Mouse (Mus musculus) hindlimb bud, embryonic 11.5 days (tissue): ENCODE measurements at regions not wholly inside any gene's neighbourhood (a gene's known extent, or its start where the extent isn't known, plus 50 kb on each side); places are given as distances from the start of the nearest gene placed in this dataset.

ENCODE experiments used
- DNase-seq: peaks from one replicate; pipeline ENCODE4 v3.0.0-alpha.2; 2012; ENCODE audit warnings: low read depth, low spot score; ENCODE audit errors: extremely low spot score

DNA sequence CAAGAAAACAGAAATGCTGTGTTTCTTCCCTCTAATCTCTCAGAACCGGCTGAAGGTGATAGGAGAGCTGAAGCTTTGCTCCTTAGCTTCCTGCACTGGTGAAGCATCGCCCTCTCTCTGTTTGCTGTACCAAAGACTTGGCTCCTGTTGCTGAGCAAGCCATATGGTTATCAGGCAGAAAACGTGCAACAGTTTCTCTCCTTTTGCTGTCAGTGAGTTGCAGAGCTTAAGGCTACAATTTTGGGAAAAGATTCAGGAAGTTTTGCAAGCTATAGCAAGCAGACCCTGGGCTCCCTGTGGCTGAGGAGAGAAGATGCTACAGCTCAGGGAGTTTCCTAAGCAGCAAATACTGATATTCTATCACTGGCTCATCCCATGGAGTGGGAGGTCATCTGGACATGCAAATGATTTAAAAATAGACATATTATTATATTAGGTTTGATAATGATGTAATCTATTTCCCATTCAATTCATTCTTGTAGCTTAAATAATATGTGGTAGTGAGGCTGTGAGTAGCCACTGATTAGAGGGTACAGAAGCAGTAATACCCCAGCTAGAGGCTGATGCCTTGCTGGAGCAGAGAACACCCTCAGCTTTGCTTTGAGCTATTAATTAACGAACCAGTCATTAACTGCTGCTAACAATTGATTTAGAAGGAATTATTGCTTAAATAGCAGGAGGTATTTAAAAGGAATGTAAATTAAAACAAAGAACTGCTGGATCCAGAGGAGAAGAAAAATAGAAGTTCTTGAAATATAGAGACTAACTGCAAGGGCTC is 240.1 kb upstream of the Emcn start:
- no peak for DNase-seq

DNA sequence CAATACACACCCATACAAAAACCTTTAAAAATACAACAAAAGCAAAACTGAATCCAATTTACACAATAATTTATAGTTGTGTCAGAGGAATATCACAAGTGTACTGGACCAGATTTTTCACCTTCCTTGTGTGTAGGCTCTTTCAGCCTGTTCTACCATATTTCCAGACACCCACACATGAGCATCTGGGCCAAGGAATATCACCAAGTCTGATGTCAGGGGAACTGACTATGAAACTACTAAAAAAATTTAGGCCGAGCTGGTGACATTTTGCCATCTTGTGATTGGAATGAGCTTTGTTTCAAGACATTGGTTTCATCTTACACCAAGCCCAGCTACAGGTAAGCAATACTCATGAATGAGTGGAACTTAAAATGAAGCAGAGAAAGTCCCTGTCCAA is 234.9 kb upstream of the Emcn start:
- DNase-seq = no peak

DNA sequence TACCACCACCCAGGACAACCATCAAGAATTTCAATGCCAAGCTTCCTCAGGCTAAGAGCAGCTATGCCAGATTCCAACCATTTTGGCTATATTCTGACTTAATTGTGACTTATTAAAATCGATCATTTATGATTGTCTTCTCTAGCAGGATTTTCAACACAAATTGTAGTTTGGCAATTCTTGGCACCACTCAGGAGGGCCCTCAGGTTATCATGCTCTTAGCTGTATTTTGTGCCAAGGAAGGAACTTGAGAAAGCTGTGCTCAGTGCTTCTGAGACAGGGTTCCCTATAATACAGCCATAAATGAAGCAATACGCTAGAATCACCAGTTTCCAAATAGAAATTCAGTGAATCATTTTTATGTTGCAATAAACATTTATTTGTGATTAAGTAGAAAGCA is 232.7 kb upstream of the Emcn start:
- DNase-seq = no peak

DNA sequence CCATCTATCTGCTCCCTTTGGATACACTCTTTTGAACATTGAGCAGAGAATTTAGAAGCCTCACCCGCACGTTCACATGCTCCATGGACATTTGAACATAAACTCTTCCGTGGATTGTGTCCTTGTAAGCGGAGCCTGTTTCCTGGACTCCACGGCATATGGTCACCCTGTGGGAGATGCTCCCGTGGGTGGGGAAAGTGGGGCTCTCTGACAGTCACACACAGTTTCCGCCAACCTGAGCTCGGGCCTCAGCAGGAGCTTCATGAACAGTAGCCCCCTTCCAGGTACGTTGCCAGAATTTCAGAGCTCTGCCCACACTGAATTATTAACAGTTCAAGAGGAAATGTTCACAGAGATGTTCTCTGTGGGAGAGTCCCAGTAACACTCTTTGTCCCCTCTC is 231.1 kb upstream of the Emcn start:
- DNase-seq = no peak

DNA sequence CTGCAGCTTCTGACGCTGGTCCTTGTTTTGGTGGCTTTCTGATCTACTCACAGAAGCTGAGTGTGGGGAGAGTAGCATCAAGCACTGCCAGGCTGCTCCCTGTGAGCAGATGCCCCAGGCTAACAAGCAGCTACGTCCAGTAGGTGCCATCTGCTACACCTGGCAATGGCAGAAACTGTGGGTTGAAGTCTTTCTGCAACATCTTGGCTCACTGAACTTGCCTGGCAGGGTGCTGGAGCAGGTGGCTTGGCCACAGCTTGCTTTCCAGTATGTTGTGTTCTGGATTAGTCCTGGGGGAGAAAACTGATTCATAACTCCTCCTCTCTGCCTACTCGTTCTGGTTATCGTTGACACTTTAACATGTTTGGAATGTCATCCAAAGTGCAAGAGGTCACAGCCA is 230.4 kb upstream of the Emcn start:
- no peak for DNase-seq

DNA sequence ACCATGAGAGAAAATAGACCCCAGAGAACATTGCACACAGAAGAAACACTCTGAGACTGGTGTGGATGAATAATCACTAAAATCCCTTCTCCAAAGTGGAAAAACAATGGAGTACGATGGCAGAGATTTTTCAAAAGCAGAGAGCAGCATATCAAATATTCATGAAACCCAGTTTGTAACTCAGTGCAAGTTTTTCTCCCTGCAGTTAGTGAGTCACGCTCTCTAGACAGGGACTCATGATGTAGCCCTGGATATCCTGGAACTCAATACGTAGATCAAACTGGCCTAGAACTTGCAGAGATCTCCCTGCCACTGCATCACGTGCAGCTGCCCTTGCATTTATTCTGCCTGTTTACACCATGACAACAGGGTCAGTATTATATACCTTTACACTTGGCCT is 210.9 kb upstream of the Emcn start:
- no peak for DNase-seq

DNA sequence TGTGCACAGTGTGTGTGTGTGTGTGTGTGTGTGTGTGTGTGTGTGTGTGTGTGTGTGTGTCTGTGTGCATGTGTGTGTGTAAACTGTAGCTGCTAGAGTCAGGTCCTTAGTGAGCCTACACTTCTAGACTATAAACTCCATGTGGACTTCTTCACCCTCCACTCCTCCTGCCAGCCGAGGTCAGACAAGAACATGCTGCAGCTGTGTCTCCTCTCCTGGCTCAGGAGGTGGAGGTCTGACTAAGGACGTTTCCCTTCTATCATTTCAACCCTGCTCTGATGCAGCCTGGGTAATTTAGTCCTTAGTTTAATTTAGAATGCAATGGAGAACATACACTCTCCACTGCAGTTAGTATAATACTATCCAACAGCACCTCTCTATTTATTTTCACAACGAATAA is 198.8 kb upstream of the Emcn start:
- no peak for DNase-seq

DNA sequence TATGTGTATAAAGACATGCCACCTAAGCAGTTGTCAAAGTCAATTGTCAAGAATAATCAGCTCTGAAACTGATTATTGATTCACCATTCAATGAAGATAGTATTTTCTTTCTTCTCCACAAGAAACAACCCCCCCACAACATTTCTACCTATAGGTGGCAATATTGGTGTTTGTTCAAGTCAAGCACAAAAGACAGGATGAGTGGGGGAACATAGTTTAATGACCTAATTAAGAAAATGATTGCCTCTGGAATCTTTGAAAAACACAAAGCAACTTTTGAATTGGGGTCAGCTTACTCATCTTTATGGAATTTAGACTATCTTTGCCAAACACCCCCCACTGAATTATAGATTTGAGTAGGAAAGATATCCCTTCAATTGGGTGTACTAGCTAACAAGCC is 194.8 kb upstream of the Emcn start:
- no peak for DNase-seq

DNA sequence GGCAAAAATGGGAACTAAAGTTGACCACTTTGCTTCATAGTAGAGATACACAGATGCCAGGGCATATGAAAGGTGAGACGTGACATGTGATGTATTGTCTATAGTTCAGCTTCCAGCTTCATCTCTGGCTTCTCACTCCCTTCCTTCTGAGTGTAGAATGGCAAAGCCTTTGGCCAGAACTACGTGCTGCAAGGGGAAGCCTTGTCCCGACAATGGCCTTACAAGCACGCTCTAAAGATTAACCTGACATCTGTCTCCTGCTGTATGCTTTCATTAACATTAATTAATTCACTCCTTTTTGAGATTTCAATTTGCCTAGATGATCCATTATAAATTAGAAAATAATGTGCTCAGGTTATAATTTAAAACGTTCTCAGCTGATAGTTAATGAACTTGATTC is 193.5 kb upstream of the Emcn start:
- no peak for DNase-seq

DNA sequence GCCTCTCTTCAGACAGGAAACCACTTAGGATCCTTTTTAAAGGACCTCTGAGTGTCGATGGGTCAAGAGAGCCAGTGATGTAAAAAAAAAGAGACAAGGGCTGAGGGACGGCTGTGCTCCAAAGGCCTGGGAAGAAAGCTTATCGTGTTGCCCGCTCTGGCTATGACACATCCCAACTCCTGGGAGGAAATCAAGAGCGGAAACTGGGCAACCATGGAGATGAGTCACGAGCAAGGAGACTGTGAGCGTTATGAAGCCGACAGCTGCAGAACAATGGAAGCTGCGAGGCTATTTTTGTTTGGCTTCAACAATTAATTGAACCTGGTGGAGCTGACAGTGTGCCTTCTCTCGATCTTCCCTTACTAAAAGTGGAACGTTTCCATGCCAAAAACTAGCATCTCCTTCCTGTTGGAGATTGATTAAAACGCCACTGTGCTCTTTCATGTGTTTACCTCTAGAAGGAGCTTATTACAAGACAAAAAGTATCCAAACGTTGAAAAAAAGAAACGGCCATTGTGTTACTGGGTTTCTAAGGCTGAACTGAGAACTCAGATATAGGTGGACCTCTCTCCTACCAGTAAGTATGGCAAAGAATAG is 190.4 kb upstream of the Emcn start:
- DNase-seq = no peak

DNA sequence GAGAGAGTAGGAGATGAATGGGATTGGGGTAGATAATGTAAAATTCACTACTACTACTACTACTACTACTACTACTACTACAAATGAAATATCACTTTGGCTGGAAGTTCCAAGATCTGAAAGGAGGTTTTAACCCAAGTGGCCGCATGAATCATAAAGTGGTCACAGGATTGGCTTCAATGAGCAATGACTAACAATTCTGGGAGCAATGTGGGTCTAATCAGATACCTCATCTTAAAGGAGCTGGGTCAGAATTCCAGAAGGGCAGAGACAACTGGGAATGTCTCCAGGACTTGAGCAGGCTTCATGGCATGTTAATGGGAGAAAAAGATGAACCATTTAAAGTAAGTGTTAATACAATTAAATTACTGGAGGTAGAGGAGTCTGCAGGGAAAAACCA is 189.4 kb upstream of the Emcn start:
- DNase-seq = no peak

DNA sequence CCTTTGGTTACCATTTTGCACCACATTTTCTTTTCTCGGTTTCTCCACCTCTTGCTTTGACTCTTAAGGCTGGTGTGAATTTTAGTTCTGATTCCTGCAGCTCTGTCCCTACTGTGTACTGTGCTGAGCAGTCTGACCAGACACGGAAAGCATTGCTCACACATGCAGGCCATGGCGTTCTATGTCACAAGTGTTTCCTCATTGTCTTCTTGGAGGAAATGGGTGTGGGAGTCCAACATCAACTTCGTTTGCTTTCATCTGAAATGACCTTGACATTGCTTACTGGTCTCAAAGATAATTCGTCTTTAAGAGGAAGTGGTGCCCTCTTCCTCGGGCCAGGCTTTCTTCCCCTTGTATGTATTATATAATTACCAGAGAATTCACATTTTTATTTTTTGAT is 187.6 kb upstream of the Emcn start:
- no peak for DNase-seq

DNA sequence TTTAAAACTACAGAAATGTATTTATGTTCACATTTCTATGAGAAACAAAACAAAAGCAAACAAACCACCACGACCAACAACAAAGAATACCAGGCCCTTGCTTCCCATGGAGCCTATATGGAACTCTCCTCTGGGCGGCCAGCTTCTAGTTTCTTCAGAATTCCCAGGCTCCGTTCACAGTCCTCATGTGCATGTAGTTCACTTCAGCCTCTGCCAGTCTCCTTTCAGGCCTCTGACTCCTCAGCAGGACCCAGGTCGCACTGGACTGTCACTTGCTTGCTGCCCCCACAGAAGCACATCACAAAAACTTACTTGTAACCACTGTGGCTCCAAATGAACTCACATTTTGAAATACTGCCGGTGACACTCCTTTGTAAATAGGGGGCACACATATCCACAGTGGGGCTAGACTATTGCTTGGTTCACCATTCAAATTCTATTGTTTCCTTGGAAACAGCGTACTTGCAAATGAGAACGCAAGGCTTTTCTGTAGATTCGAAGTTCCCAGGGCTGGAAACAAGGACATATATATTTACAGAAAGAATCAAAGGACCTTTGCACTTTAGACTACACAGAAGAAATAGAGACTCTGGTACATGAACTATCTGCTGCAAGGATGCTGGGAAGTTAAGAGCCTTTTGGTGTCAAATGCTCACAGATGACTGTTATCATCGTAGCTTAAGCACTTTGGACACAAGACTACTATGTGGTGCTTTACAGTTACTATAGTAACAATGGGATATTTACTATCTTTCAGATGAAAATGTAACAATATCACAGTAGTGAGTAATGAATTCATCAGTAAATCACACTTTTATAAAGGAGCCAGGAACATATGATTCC is 186.4 kb upstream of the Emcn start:
- no peak for DNase-seq

DNA sequence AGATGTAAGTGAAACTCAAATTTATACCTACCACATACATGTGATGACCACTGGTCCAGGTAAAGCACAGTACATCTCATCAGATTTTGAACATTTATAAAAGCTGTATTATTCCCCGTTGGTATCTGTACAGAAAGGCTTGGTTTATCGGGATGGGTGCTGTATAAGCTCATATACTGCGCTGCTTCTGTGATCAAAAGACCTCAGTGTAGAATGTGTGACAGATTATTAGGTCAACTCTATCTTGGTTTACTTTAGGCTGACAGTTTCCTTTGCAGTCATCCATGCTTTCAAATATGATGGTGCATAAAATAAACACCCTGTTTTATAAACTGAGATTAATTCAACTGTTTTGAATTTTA is 185.8 kb upstream of the Emcn start:
- DNase-seq = no peak

DNA sequence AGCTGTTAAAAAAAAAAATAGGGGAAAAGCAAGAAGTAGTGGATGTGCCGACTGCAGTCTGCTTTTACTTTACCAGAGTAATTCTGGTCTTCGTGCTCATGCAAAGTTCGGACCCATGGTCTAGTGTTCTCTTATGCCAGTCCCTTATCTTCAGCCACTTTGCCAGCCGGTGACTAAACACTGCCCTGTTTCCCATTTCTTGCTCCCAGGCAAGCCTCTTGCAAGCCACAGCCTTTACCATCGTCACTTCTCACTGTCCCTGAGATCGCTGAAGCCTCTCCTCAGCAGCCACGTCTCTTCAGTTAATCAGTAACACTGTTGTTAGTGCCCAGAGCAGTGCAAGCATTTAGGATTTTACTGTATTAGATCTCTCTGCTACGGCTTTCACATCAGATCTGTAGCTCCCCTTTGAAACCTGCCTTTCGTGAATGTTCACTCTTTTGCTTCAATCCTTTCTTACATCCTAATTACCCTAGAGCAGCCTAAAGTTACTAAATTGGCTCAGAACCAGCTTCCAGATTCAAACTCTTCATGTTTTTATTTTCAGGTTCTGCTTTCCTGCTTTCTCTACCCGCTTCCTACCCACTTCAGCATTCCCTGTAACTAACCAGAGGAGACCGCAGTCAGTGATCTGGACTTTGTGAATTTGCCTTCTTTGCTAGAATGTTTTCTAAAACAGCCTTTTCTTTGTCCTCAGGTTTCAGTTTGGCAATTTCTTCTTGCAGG is 184.5 kb upstream of the Emcn start:
- DNase-seq = no peak

DNA sequence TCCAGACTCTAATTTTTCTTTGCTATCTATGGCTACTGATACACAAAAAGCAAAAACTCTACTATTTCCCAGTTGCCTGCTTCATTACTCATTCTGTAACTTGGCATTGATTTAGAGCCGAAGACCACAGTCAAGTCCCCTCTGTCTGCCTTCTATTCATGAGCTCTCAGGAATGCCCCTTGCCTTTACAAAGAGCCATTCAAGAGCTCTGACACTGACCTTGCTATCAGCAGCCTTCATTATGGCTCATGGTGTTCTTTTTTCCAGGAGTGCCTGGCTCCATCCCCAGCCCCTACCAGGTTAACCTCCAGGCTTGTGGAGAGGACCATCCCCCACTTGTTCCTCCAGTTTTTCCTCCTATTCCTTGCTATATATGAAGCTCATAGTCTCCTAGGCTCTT is 151.8 kb upstream of the Emcn start:
- no peak for DNase-seq

DNA sequence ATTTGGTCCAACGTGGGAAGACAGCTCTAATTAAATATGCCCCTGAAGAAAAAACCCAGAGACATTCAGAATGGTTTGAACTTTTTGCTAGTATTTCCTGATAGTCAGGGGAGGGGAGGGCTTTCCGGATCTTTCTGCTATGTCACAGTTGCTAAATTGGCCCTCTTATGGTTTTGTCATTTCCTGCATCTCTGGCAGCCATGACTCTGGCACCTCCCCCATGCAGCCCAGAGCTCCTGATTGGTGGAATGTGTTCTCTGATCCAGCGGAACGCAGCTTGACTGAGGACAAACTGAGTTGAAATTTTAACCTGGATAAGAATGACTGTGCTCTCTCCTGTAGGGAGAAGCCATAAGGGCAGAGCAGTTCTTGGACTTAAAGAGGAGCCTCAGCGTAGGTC is 150.4 kb upstream of the Emcn start:
- no peak for DNase-seq

DNA sequence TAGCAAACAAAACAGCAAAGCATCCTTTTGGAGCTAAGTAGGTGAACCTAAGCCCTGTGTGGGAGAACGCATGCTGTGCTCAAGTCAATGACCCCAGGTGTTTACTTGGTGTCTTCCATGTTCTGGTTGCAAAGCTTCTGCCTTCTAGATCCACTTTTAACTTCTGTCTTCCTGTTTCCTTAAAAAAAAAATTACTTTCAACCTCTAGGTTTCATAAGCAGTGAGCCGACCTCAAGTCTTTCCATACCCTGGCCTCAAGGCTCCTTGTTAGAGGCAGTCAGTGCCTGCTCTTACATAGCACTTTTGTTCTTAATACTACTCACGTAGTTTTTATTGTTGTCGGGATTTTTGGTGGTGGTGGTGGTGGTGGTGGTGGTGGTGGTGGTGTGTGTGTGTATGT is 149.9 kb upstream of the Emcn start:
- DNase-seq = no peak

DNA sequence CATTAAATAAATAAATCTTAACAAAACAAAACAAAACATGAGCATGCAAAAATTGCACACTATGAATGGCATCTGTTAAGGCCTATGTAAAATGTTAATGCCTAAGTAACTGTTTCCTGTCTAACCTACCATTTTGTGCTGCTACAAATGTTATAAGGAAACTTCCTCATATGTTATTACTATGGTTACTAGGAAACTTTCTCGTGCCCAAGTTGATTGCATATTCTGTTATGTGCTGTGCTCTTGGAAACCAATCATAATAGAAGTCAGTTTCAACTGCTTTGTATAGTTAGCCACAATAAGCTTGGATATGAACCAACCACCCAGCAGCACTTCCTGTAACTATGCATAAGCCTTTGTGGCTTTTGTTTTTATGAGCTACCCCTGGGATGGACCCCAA is 147.0 kb upstream of the Emcn start:
- DNase-seq = no peak

DNA sequence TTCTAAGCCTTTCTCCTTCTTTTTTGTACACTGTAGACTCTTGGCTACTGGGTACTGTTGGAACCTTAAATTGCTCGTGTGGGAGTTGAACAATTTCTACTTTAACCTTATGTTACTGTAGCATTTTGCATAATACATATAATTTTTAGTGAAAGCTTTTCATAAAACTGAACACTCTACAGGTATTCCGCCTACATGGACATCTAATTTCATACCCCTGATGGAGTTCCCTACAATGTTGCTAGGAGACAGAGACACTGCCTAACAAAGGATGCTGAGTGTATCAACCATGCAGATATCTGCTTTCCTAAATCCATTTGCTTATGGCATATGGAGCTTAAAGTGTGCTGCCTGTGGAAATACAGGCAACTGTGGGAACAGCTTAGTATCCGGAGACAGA is 129.2 kb upstream of the Emcn start:
- DNase-seq = no peak

DNA sequence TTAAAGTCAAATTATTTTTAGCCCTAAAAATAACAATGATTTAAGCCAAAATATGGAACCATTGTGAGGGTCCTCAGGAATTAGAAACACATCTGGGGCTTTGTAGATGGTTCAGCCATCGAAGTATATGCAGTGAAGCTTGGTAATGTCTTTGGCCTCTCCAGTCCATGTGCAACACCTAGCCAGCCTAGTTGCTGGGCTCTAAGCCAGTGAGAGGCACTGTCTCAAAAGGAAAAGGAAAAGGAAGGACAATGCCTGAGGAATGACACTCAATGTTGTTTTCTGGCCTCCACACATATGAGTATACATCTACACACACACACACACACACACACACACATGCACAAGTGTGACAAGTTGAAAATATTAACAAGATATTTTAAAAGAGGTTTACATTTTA is 124.8 kb upstream of the Emcn start:
- DNase-seq = no peak

DNA sequence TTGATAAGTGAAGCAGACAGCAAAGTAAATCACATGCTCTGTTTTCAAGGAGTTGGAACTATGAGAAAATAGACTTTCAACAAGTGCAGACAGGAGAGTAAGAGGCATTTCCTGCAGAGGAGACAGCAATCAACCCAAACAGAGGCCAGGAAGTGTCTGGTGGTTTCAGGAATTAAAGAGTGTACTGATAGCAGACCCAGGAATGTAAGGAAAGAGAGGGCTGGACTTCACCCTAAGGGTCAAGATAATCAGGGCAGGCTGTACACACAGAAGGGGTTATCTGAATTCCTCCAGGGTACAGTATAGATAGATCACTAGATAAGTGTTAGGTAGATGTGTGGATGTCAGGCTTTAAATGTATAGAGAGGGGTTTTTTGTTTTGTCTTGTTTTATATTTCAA is 123.6 kb upstream of the Emcn start:
- no peak for DNase-seq
